Mouse (Mus musculus) frontal cortex, adult 2 months (tissue): ENCODE results near the gene Gm10037. TPM values are rescaled to one million over a fixed set of nuclear protein-coding genes. Genes with fewer than 3 reads are reported as not detected.
"Not testable (repeated sequence)": the region's sequence is repeated elsewhere in the genome, so short reads cannot be mapped to it uniquely, and the experiment has no call there.

Experiments
- DNase-seq, 2 experiments: peaks; one replicate each; pipeline ENCODE4 v3.0.0; 2022; ENCODE audit warnings: low spot score in 1 of 2; ENCODE audit errors: extremely low spot score in 1 of 2
- polyA plus RNA-seq: library from polyadenylated mRNA; depleted of rRNA; stranded (reverse); fragments of >200 nt; gene quantifications from 2 replicates; pipeline ENCODE4 v1.2.3, GENCODE M21; 2012; rRNA removed

Gm10037 gene
- polyA plus RNA-seq, 1 experiment: 17.4 TPM

GRCm38 (mm10) chr13:67876049-67876698 is 45.3 kb downstream of the Gm10037 start:
- not testable (repeated sequence) for DNase-seq

DNA sequence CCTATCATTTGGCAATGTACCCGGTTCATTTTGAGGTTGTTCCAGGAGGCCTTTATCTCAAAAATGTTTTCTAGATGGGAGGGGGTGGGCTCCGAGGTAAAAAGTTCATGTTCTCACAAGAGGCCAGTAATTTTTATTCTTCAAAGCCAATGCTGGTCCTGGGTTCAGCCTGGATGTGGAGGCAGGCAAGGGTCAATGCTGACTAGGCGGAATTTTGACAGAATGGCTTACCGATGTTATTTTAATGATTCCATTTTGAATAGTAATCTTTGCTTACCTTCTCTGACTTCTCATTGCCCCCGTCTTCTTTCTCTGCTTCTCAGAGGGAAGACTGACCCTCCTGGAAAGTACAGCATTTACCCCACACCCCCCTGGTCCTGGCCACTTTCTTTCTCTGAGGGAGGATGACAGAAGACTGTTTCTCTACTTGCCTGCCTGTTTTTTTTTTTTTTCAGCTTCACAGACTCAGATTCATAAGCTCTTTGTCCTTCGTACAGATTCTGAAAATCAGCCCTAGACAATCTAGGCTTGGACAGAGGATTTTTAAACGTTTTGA is 45.9 kb downstream of the Gm10037 start:
- DNase-seq: no peak

GRCm38 (mm10) chr13:67883966-67884365 is 53.1 kb downstream of the Gm10037 start:
- no peak for DNase-seq

Other genes with a start within 250 kb of the Gm10037 start
- gene Zfp729b, start 221.4 kb upstream of the Gm10037 start, polyA plus RNA-seq: 3.0 and 4.1 TPM in 2 replicates
- not detected in 2 replicates for gene Gm49345, start 193.3 kb upstream of the Gm10037 start, polyA plus RNA-seq
- gene Zfp729a, start 193.3 kb upstream of the Gm10037 start, polyA plus RNA-seq: 3.1 and 4.1 TPM in 2 replicates
- gene Zfp738, start 144.0 kb upstream of the Gm10037 start, polyA plus RNA-seq: 12.4 and 14.3 TPM in 2 replicates
- 4.5 and 5.0 TPM in 2 replicates for gene Zfp65, start 101.9 kb upstream of the Gm10037 start, polyA plus RNA-seq
- gene Zfp85, start 75.9 kb upstream of the Gm10037 start, polyA plus RNA-seq: 3.1 and 3.9 TPM in 2 replicates
- 2.4 and 3.9 TPM in 2 replicates for gene Zfp493, start 51.4 kb upstream of the Gm10037 start, polyA plus RNA-seq
- gene Zfp273, start 17.4 kb upstream of the Gm10037 start, polyA plus RNA-seq: 5.4 and 5.6 TPM in 2 replicates
- 0.36 TPM in 1 of 2 replicates, not detected in the other for gene BC048507, start 32.2 kb downstream of the Gm10037 start, polyA plus RNA-seq